Mouse (Mus musculus) intestine, embryonic 16.5 days (tissue): ENCODE measurements around the gene 1500011B03Rik. TPM values are rescaled to one million over a fixed set of nuclear protein-coding genes. Genes with fewer than 3 reads are reported as not detected.

Source experiments
- ATAC-seq: fragments of 200-750 bp; cut with Nextera tagmentation; 2 replicates; pipeline ENCODE4 v1.8.0; 2017; ENCODE audit warnings: moderate TSS enrichment, moderate library complexity
- H3K27ac ChIP-seq: fragments of 300-500 bp; sonication (generic); 2 replicates; pipeline ENCODE4 v1.5.1; 2014; ENCODE audit warnings: mild to moderate bottlenecking, low read length
- H3K27me3 ChIP-seq: fragments of 300-500 bp; sonication (generic); replicated peaks from 2 replicates; pipeline ENCODE4 v1.6.1; 2014; ENCODE audit warnings: low read length, control low read depth, mixed read lengths; ENCODE audit not compliant: control insufficient read depth, insufficient read depth
- H3K36me3 ChIP-seq: fragments of 300-500 bp; sonication (generic); 2 replicates; pipeline ENCODE4 v1.6.1; 2014; ENCODE audit warnings: low read length, control low read depth; ENCODE audit not compliant: control insufficient read depth, insufficient read depth
- H3K4me1 ChIP-seq: fragments of 300-500 bp; sonication (generic); 2 replicates; pipeline ENCODE4 v1.6.1; 2014; ENCODE audit warnings: low read length, control low read depth, mixed read lengths; ENCODE audit not compliant: control insufficient read depth, insufficient read depth
- H3K4me2 ChIP-seq: fragments of 300-500 bp; sonication (generic); 2 replicates; pipeline ENCODE4 v1.6.1; 2014; ENCODE audit warnings: low read depth, low read length, control low read depth
- H3K4me3 ChIP-seq: fragments of 300-500 bp; sonication (generic); 2 replicates; pipeline ENCODE4 v1.5.1; 2014; ENCODE audit warnings: mild to moderate bottlenecking, low read length
- H3K9ac ChIP-seq: fragments of 300-500 bp; sonication (generic); 2 replicates; pipeline ENCODE4 v1.6.1; 2014; ENCODE audit warnings: low read depth, low read length
- H3K9me3 ChIP-seq: fragments of 300-500 bp; sonication (generic); 2 replicates; pipeline ENCODE4 v1.6.1; 2016; ENCODE audit warnings: low read length, control low read depth; ENCODE audit not compliant: control insufficient read depth
- WGBS: fragments of 180-500 bp; shearing (Covaris S2); extraction: QIAGEN DNeasy Blood & Tissue Kit; methylation state at CpG from one replicate; pipeline ENCODE4 v1.1.7; 2014; 5-methylcytosine and 5-hydroxymethylcytosine counted together
- microRNA-seq: library from miRNA; unstranded; fragments of <30 nt; microRNA quantifications from one replicate; pipeline ENCODE4, GENCODE M21; 2016
- polyA plus RNA-seq: library from polyadenylated mRNA; unstranded; fragments of >200 nt; fragmentation: Nextera tagmentation; extraction: Ambion mirVana; gene quantifications from 2 replicates; pipeline ENCODE4 v1.2.1, GENCODE M21; 2015

Gene 1500011B03Rik
- polyA plus RNA-seq, 1 experiment from 2014 or later: 54.7 TPM

GRCm38 (mm10) chr5:114769786-114770185 lies 53.5 kb downstream of the 1500011B03Rik start:
- no peak overlapping the region for H3K27ac ChIP-seq
- no peak overlapping the region for H3K4me2 ChIP-seq
- H3K9me3 ChIP-seq: no peaks in the 10 kb centered on the region
- no peaks in the 10 kb centered on the region for H3K27me3 ChIP-seq
- H3K4me3 ChIP-seq: no peak overlapping the region
- ATAC-seq: no peak
- no peak overlapping the region for H3K9ac ChIP-seq
- WGBS: 91% methylated on average over 8 of the region's 8 CpGs
- H3K4me1 ChIP-seq: peaks cover 13% of the 10 kb centered on the region; the same call in 1 of the 2 replicates
- peaks cover 5% of the 10 kb centered on the region; the same call in 1 of the 2 replicates for H3K36me3 ChIP-seq

- peaks cover 8% of the 10 kb centered on the region; the same call in 1 of the 2 replicates for H3K4me1 ChIP-seq
- H3K9me3 ChIP-seq: no peaks in the 10 kb centered on the region
- H3K4me3 ChIP-seq: no peak overlapping the region
- H3K27me3 ChIP-seq: no peaks in the 10 kb centered on the region
- no peak for ATAC-seq
- peaks cover 5% of the 10 kb centered on the region; the same call in 1 of the 2 replicates for H3K36me3 ChIP-seq
- 89% methylated on average over 7 of the region's 7 CpGs for WGBS
- no peak overlapping the region for H3K9ac ChIP-seq
- H3K4me2 ChIP-seq: no peak overlapping the region
- H3K27ac ChIP-seq: no peak overlapping the region
Observed at GRCm38 (mm10) chr5:114767185-114767584, 56.1 kb downstream of the 1500011B03Rik start.

- no peak overlapping the region for H3K4me3 ChIP-seq
- no peaks in the 10 kb centered on the region for H3K27me3 ChIP-seq
- peaks cover 5% of the 10 kb centered on the region; the same call in 1 of the 2 replicates for H3K36me3 ChIP-seq
- no peaks in the 10 kb centered on the region for H3K9me3 ChIP-seq
- no peak overlapping the region for H3K9ac ChIP-seq
- no peak overlapping the region for H3K4me2 ChIP-seq
- ATAC-seq: no peak
- H3K4me1 ChIP-seq: peaks cover 3% of the 10 kb centered on the region; the same call in 1 of the 2 replicates
- 91% methylated on average over 8 of the region's 8 CpGs for WGBS
- no peak overlapping the region for H3K27ac ChIP-seq
Observed at GRCm38 (mm10) chr5:114766686-114767085, 56.6 kb downstream of the 1500011B03Rik start.

GRCm38 (mm10) chr5:114764812-114765735 lies 58.2 kb downstream of the 1500011B03Rik start:
- no peak overlapping the region for H3K27ac ChIP-seq
- no peaks in the 10 kb centered on the region for H3K27me3 ChIP-seq
- H3K9ac ChIP-seq: no peak overlapping the region
- H3K9me3 ChIP-seq: no peaks in the 10 kb centered on the region
- H3K4me1 ChIP-seq: no peaks in the 10 kb centered on the region
- 88% methylated on average over 18 of the region's 18 CpGs for WGBS
- no peak overlapping the region for H3K4me2 ChIP-seq
- no peak for ATAC-seq
- H3K36me3 ChIP-seq: peaks cover 5% of the 10 kb centered on the region; the same call in 1 of the 2 replicates
- H3K4me3 ChIP-seq: no peak overlapping the region

GRCm38 (mm10) chr5:114761980-114762379 lies 61.3 kb downstream of the 1500011B03Rik start:
- no peak overlapping the region for H3K27ac ChIP-seq
- peaks cover 5% of the 10 kb centered on the region; the same call in 1 of the 2 replicates for H3K36me3 ChIP-seq
- no peak overlapping the region for H3K4me2 ChIP-seq
- no peak for ATAC-seq
- no peaks in the 10 kb centered on the region for H3K9me3 ChIP-seq
- no peaks in the 10 kb centered on the region for H3K4me1 ChIP-seq
- no peak overlapping the region for H3K9ac ChIP-seq
- H3K27me3 ChIP-seq: no peaks in the 10 kb centered on the region
- no peak overlapping the region for H3K4me3 ChIP-seq
- 86% methylated on average over 8 of the region's 8 CpGs for WGBS

GRCm38 (mm10) chr5:114759536-114760090 lies 63.7 kb downstream of the 1500011B03Rik start:
- no peak for ATAC-seq
- H3K36me3 ChIP-seq: peaks cover 8% of the 10 kb centered on the region; the same call in 1 of the 2 replicates
- H3K4me1 ChIP-seq: no peaks in the 10 kb centered on the region
- H3K27ac ChIP-seq: no peak overlapping the region
- no peaks in the 10 kb centered on the region for H3K27me3 ChIP-seq
- 92% methylated on average over 5 of the region's 5 CpGs for WGBS
- no peak overlapping the region for H3K4me3 ChIP-seq
- H3K4me2 ChIP-seq: no peak overlapping the region
- H3K9me3 ChIP-seq: no peaks in the 10 kb centered on the region
- no peak overlapping the region for H3K9ac ChIP-seq

Small RNA genes lying within 50 kb of the gene (microRNA-seq; reads per million reads assigned to microRNA genes)
- 25.9 reads per million, percentile 32 among the genes with 10 or more reads in this experiment for gene Mir6240

Other genes with a start within 250 kb of the 1500011B03Rik start
- 0.73 and 0.93 TPM in 2 replicates for gene Trpv4, start 165.0 kb downstream of the 1500011B03Rik start, polyA plus RNA-seq
- 100 and 103 TPM in 2 replicates for gene Gltp, start 132.5 kb downstream of the 1500011B03Rik start, polyA plus RNA-seq
- gene Tchp, start 115.7 kb downstream of the 1500011B03Rik start, polyA plus RNA-seq: 5.8 and 8.2 TPM in 2 replicates
- gene Ankrd13a, start 48.8 kb downstream of the 1500011B03Rik start, polyA plus RNA-seq: 12.7 and 16.7 TPM in 2 replicates
- 27.1 and 29.9 TPM in 2 replicates for gene Git2, start 48.0 kb downstream of the 1500011B03Rik start, polyA plus RNA-seq
- gene 4930519G04Rik, start 30.2 kb upstream of the 1500011B03Rik start, polyA plus RNA-seq: not detected in 2 replicates
- 0.10 TPM in 2 replicates for gene Gm9936, start 35.2 kb upstream of the 1500011B03Rik start, polyA plus RNA-seq
- 6.0 and 7.4 TPM in 2 replicates for gene Oasl2, start 73.5 kb upstream of the 1500011B03Rik start, polyA plus RNA-seq
- 1.3 and 2.1 TPM in 2 replicates for gene Oasl1, start 99.8 kb upstream of the 1500011B03Rik start, polyA plus RNA-seq
- 49.1 and 53.3 TPM in 2 replicates for gene 2210016L21Rik, start 118.7 kb upstream of the 1500011B03Rik start, polyA plus RNA-seq
- 16.1 and 21.7 TPM in 2 replicates for gene Hnf1a, start 147.6 kb upstream of the 1500011B03Rik start, polyA plus RNA-seq
- gene Sppl3, start 187.7 kb upstream of the 1500011B03Rik start, polyA plus RNA-seq: 8.1 and 8.6 TPM in 2 replicates